Mouse (Mus musculus) layer of hippocampus, postnatal 10 days (tissue): ENCODE results near the gene Thumpd3. TPM values are rescaled to one million over a fixed set of nuclear protein-coding genes. Genes with fewer than 3 reads are reported as not detected.

Experiments used
- DNase-seq, 2 experiments: peaks; one replicate each; pipeline ENCODE4 v3.0.0; 2021; ENCODE audit warnings: low spot score in 2 of 2
- long read RNA-seq: library from polyadenylated mRNA; stranded (forward); transcript quantifications from one replicate; pipeline ENCODE4 v2.0.0, GENCODE M21; 2023
- total RNA-seq, 2 experiments: library from RNA; stranded (reverse); gene quantifications; 2 replicates each; pipeline ENCODE4 v1.2.3; 2021

Gene Thumpd3
- 10 to 100 TPM; 38.5 to 41.6 TPM for total RNA-seq
- long read RNA-seq, transcript Thumpd3-201 (10 exons, 2,163 nt): major isoform, 46 of 61 reads
- long read RNA-seq, partial matches to known transcripts: 4 of 61 reads
- long read RNA-seq, other reads (novel, unspliced or antisense): 10 of 61 reads

GRCm38 (mm10) chr6:113046041-113046975 is at the start of gene Thumpd3:
Gene Thumpd3 (plus strand): TSS chr6:113046225.
- DNase-seq: peak; percentile 95 to 96

- DNase-seq: no peak
Measured at GRCm38 (mm10) chr6:112999199-112999598, 46.8 kb upstream of the Thumpd3 start.

- peak; percentile 93 to 94 for DNase-seq
Measured at GRCm38 (mm10) chr6:113000666-113001287, 45.2 kb upstream of the Thumpd3 start.

- no peak for DNase-seq
Measured at GRCm38 (mm10) chr6:113001719-113002118, 44.3 kb upstream of the Thumpd3 start.

- DNase-seq: no peak
Measured at GRCm38 (mm10) chr6:113003313-113004111, 42.5 kb upstream of the Thumpd3 start.

- DNase-seq: no peak
Measured at GRCm38 (mm10) chr6:113006833-113007232, 39.2 kb upstream of the Thumpd3 start.

- DNase-seq: no peak
Measured at GRCm38 (mm10) chr6:113011886-113012285, 34.1 kb upstream of the Thumpd3 start.

GRCm38 (mm10) chr6:113012495-113012941 is 33.5 kb upstream of the Thumpd3 start:
- peak; percentile 60 to 66 for DNase-seq

- no peak for DNase-seq
Measured at GRCm38 (mm10) chr6:113013550-113013949, 32.5 kb upstream of the Thumpd3 start.

- no peak for DNase-seq
Measured at GRCm38 (mm10) chr6:113017500-113018047, 28.5 kb upstream of the Thumpd3 start.

- no peak for DNase-seq
Measured at GRCm38 (mm10) chr6:113018139-113018538, 27.9 kb upstream of the Thumpd3 start.

GRCm38 (mm10) chr6:113024866-113025265 is 21.2 kb upstream of the Thumpd3 start:
- no peak for DNase-seq

- no peak for DNase-seq
Measured at GRCm38 (mm10) chr6:113025774-113026173, 20.3 kb upstream of the Thumpd3 start.

GRCm38 (mm10) chr6:113027446-113027845 is 18.6 kb upstream of the Thumpd3 start:
- DNase-seq: no peak

- no peak for DNase-seq
Measured at GRCm38 (mm10) chr6:113029006-113029405, 17.0 kb upstream of the Thumpd3 start.

GRCm38 (mm10) chr6:113030553-113030952 is 15.5 kb upstream of the Thumpd3 start:
- DNase-seq: no peak

- DNase-seq: no peak
Measured at GRCm38 (mm10) chr6:113030970-113031660, 14.9 kb upstream of the Thumpd3 start.

- DNase-seq: no peak
Measured at GRCm38 (mm10) chr6:113032121-113032520, 13.9 kb upstream of the Thumpd3 start.

GRCm38 (mm10) chr6:113033185-113033584 is 12.8 kb upstream of the Thumpd3 start:
- no peak for DNase-seq

GRCm38 (mm10) chr6:113034466-113034865 is 11.6 kb upstream of the Thumpd3 start:
- no peak for DNase-seq
